Mouse (Mus musculus) embryonic facial prominence, embryonic 15.5 days (tissue): Measurements from ENCODE around the gene Setd1a. TPM values are rescaled to one million over a fixed set of nuclear protein-coding genes. Genes with fewer than 3 reads are reported as not detected.
A peak's percentile ranks its signal among the peaks of the same experiment; 100 is the strongest.

Experiments
- ATAC-seq: fragments of 200-750 bp; cut with Nextera tagmentation; 2 replicates; pipeline ENCODE4 v1.8.0; 2017; ENCODE audit warnings: low read depth, moderate TSS enrichment; ENCODE audit not compliant: insufficient number of reproducible peaks, low FRiP score, low TSS enrichment
- H3K27ac ChIP-seq: fragments of 300-500 bp; sonication (generic); replicated peaks from 2 replicates; pipeline ENCODE4 v1.5.1; 2015; ENCODE audit warnings: mild to moderate bottlenecking, inconsistent platforms
- H3K27me3 ChIP-seq: fragments of 300-500 bp; sonication (generic); 2 replicates; pipeline ENCODE4 v1.6.1; 2015; ENCODE audit warnings: inconsistent platforms
- H3K36me3 ChIP-seq: fragments of 300-500 bp; sonication (generic); 2 replicates; pipeline ENCODE4 v1.6.1; 2015; ENCODE audit warnings: mild to moderate bottlenecking, inconsistent platforms
- H3K4me1 ChIP-seq: fragments of 300-500 bp; sonication (generic); 2 replicates; pipeline ENCODE4 v1.6.1; 2015; ENCODE audit warnings: inconsistent platforms
- H3K4me2 ChIP-seq: fragments of 300-500 bp; sonication (generic); replicated peaks from 2 replicates; pipeline ENCODE4 v1.6.1; 2015; ENCODE audit warnings: mild to moderate bottlenecking, inconsistent platforms
- H3K4me3 ChIP-seq: fragments of 300-500 bp; sonication (generic); replicated peaks from 2 replicates; pipeline ENCODE4 v1.5.1; 2015; ENCODE audit warnings: mild to moderate bottlenecking, inconsistent platforms
- H3K9ac ChIP-seq: fragments of 300-500 bp; sonication (generic); 2 replicates; pipeline ENCODE4 v1.6.1; 2015; ENCODE audit warnings: inconsistent platforms
- H3K9me3 ChIP-seq: fragments of 300-500 bp; sonication (generic); replicated peaks from 2 replicates; pipeline ENCODE4 v1.6.1; 2016; ENCODE audit warnings: inconsistent platforms
- WGBS: fragments of 180-500 bp; shearing (Covaris S2); methylation state at CpG from one replicate; pipeline ENCODE4 v1.1.7; 2015; 5-methylcytosine and 5-hydroxymethylcytosine counted together
- polyA plus RNA-seq: library from polyadenylated mRNA; unstranded; fragments of >200 nt; fragmentation: Nextera tagmentation; extraction: Ambion mirVana; gene quantifications from 2 replicates; pipeline ENCODE4 v1.2.1, GENCODE M21; 2015

Setd1a gene
- polyA plus RNA-seq, 1 experiment from 2014 or later: 26.3 TPM

DNA sequence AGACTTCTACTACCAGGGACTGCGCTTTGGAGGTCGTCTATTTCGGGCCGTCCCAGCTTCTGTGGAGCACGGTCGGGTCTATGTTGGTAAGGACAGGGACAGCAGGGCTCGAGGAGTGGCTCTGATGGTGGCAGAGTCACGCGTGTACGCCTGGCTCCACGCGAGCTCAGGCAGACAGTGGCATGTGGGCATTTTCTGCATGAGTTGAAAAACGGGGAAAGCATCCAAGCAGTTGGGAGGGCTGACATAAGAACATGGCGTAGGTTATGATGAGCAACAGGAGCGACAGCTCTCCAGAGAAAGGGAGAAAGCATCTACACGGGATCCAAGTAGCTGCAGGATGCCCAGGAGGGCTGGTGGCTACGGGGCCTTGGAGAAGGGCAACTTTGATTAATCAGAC lies 25.8 kb downstream of the Setd1a start:
- Histone ChIP-seq H3K4me2 (no peak overlapping the region), H3K9me3 (no peaks in the 10 kb centered on the region), H3K4me1 (peaks cover 14% of the 10 kb centered on the region), H3K4me3 (no peak overlapping the region), H3K27me3 (no peaks in the 10 kb centered on the region), H3K36me3 (peaks cover 57% of the 10 kb centered on the region), H3K9ac (no peak overlapping the region), H3K27ac (no peak overlapping the region)
- ATAC-seq: no peak
- WGBS: 92% methylated on average over 17 of the region's 17 CpGs

GRCm38 (mm10) chr7:127808821-127809220 lies 32.4 kb downstream of the Setd1a start:
- Histone ChIP-seq H3K36me3 (peaks cover 27% of the 10 kb centered on the region), H3K27ac (no peak overlapping the region), H3K4me3 (no peak overlapping the region), H3K4me1 (no peaks in the 10 kb centered on the region; the same call in 1 of the 2 replicates), H3K27me3 (no peaks in the 10 kb centered on the region), H3K4me2 (no peak overlapping the region), H3K9ac (no peak overlapping the region), H3K9me3 (no peaks in the 10 kb centered on the region)
- no peak for ATAC-seq
- WGBS: 75% methylated on average over 5 of the region's 5 CpGs

DNA sequence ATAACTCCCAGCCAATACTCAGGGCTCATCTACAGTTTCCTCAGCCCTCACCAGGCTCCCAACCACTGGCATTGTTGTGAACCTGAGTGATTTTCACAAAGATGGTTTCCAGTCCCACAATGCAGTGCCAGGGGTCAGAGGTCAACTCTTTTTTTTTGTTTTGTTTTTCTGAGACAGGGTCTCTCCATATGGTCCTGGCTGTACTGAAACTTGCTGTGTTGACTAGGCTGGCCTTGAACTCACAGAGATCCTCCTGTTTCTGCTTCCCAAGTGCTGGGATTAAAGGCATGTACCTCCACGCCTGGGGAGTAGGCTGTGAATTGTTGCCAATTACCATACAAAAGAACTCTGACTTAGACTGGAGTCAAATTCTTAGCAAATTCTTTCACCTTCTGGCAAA lies 33.4 kb downstream of the Setd1a start:
- ATAC-seq: no peak
- H3K27me3 ChIP-seq: no peaks in the 10 kb centered on the region
- H3K9me3 ChIP-seq: no peaks in the 10 kb centered on the region
- no peak overlapping the region for H3K4me2 ChIP-seq
- H3K9ac ChIP-seq: no peak overlapping the region
- H3K4me3 ChIP-seq: no peak overlapping the region
- WGBS: 90% methylated on average over 1 of the region's 1 CpGs
- no peaks in the 10 kb centered on the region; the same call in 1 of the 2 replicates for H3K4me1 ChIP-seq
- H3K27ac ChIP-seq: no peak overlapping the region
- peaks cover 24% of the 10 kb centered on the region for H3K36me3 ChIP-seq

- Histone ChIP-seq H3K36me3 (peaks cover 24% of the 10 kb centered on the region), H3K4me1 (peaks cover 2% of the 10 kb centered on the region; the same call in 1 of the 2 replicates), H3K9me3 (no peaks in the 10 kb centered on the region), H3K9ac (no peak overlapping the region), H3K27ac (no peak overlapping the region), H3K27me3 (no peaks in the 10 kb centered on the region), H3K4me2 (no peak overlapping the region), H3K4me3 (no peak overlapping the region)
- no peak for ATAC-seq
- 80% methylated on average over 10 of the region's 10 CpGs for WGBS
Measured at GRCm38 (mm10) chr7:127810650-127811049, 34.2 kb downstream of the Setd1a start.

DNA sequence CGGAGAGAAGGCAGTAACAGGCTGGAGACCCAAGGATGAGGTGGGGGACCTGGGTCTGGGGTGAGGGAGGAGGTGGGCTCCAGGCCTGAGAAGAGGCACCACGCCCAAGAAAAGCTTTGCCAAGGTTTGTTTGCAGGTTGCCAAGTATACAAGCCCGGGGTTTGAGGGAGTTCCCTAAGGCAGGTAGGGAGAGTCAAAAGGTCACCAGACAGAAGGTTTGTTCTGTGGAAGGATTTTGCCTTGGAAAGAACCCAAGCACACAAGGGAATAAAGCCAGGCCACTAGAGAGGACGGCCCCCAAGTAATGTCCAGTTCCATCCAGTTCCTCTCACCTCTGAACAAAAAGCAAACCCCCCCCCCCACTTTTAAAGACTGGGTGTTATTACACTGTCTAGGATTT lies 34.8 kb downstream of the Setd1a start:
- Histone ChIP-seq H3K4me3 (no peak overlapping the region), H3K9ac (no peak overlapping the region), H3K36me3 (peaks cover 24% of the 10 kb centered on the region), H3K4me2 (no peak overlapping the region), H3K4me1 (peaks cover 8% of the 10 kb centered on the region; the same call in 1 of the 2 replicates), H3K9me3 (no peaks in the 10 kb centered on the region), H3K27me3 (no peaks in the 10 kb centered on the region), H3K27ac (no peak overlapping the region)
- no peak for ATAC-seq
- 78% methylated on average over 4 of the region's 4 CpGs for WGBS

DNA sequence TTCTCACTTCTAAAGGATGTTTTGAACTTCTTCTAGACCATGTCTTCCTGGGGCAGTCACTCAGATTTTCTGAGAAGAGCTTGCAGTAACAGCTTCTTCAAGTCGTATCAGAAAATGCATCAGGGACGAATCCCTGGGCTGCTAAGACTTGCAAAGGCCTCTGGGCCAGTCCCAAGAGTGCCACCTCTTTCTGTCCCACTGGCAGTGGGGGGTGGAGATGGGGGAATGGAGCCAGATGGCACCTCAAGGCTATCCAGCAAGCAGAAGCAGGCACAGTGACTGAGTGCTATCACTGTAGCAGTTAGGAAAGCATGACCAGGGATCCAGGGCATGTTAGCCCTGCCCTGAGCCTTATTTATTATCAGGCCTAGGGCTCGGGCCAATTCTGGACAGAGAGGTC lies 35.8 kb downstream of the Setd1a start:
- Histone ChIP-seq H3K27me3 (no peaks in the 10 kb centered on the region), H3K27ac (no peak overlapping the region), H3K4me3 (no peak overlapping the region), H3K4me2 (no peak overlapping the region), H3K4me1 (peaks cover 11% of the 10 kb centered on the region; the same call in 1 of the 2 replicates), H3K9ac (no peak overlapping the region), H3K9me3 (no peaks in the 10 kb centered on the region), H3K36me3 (peaks cover 24% of the 10 kb centered on the region)
- 80% methylated on average over 3 of the region's 3 CpGs for WGBS
- ATAC-seq: no peak

DNA sequence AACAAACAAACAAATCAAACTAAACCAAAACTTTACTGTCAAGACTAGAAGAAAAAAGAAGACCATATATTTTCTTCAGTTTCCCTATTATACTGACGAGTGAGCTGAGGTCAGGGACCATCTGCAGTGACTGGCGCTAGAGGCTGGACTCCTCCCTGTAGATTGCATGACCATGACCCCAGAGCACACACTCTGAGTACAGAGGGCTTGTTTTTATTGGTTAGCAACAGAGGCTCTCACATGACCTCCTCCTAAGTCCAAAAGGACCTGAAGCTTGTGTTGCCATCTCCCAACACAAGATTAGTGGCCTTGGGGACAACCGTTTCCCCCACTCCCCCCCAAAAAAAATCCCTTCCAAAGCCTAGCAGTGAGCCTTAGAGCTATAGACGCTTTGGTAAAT lies 37.4 kb downstream of the Setd1a start:
- Histone ChIP-seq H3K9me3 (no peaks in the 10 kb centered on the region), H3K36me3 (peaks cover 18% of the 10 kb centered on the region), H3K4me2 (no peak overlapping the region), H3K9ac (no peak overlapping the region), H3K27me3 (no peaks in the 10 kb centered on the region), H3K27ac (no peak overlapping the region), H3K4me3 (no peak overlapping the region), H3K4me1 (peaks cover 11% of the 10 kb centered on the region; the same call in 1 of the 2 replicates)
- 75% methylated on average over 4 of the region's 4 CpGs for WGBS
- ATAC-seq: no peak

- Histone ChIP-seq H3K4me1 (peaks cover 11% of the 10 kb centered on the region; the same call in 1 of the 2 replicates), H3K9ac (no peak overlapping the region), H3K9me3 (no peaks in the 10 kb centered on the region), H3K4me3 (no peak overlapping the region), H3K27me3 (no peaks in the 10 kb centered on the region), H3K4me2 (no peak overlapping the region), H3K27ac (no peak overlapping the region), H3K36me3 (peaks cover 18% of the 10 kb centered on the region)
- ATAC-seq: no peak
- WGBS: 80% methylated on average over 19 of the region's 19 CpGs
Measured at GRCm38 (mm10) chr7:127814241-127814921, 37.9 kb downstream of the Setd1a start.

DNA sequence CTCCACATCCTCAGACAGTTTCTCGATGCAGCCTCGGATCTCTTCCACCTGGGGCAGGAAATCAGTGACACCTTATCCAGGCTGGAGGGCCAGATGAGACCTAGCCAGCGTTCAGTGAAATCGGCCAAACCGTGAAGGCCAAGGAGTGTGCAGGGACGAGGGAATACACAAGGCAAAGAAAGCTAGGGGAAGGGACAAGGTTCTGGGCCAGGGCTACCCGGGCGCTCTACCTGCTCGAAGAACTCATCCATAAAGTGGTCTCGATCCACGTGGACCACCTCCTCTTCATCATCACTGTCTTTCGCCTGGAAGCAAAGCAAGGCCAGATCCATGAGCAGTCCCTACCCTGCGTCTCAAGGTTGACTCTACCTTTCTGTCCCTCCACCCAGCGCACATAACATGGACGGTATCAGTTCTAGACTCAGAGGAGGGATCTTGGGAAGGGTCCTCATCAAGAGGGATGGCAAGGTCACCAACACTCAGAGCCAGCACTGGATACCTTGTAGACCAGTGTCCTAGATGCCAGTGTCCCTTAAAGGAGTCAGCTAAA lies 38.7 kb downstream of the Setd1a start:
- Histone ChIP-seq H3K4me1 (peaks cover 11% of the 10 kb centered on the region; the same call in 1 of the 2 replicates), H3K36me3 (peaks cover 14% of the 10 kb centered on the region), H3K4me2 (no peak overlapping the region), H3K9ac (no peak overlapping the region), H3K9me3 (no peaks in the 10 kb centered on the region), H3K27ac (no peak overlapping the region), H3K27me3 (no peaks in the 10 kb centered on the region), H3K4me3 (no peak overlapping the region)
- 92% methylated on average over 15 of the region's 15 CpGs for WGBS
- ATAC-seq: no peak

GRCm38 (mm10) chr7:127815954-127816821 lies 39.7 kb downstream of the Setd1a start:
- Histone ChIP-seq H3K4me3 (no peak overlapping the region), H3K9me3 (no peaks in the 10 kb centered on the region), H3K9ac (no peak overlapping the region), H3K36me3 (peaks cover 7% of the 10 kb centered on the region), H3K27ac (peak overlapping the region; percentile 45; the same call in 1 of the 2 replicates), H3K4me2 (no peak overlapping the region), H3K4me1 (peaks cover 14% of the 10 kb centered on the region; the same call in 1 of the 2 replicates), H3K27me3 (no peaks in the 10 kb centered on the region)
- ATAC-seq: peak; percentile 41; the same call in 1 of the 2 replicates
- 46% methylated on average over 15 of the region's 15 CpGs for WGBS

GRCm38 (mm10) chr7:127817053-127817452 lies 40.6 kb downstream of the Setd1a start:
- H3K4me1 ChIP-seq: peaks cover 18% of the 10 kb centered on the region; the same call in 1 of the 2 replicates
- H3K27ac ChIP-seq: no peak overlapping the region
- no peaks in the 10 kb centered on the region for H3K27me3 ChIP-seq
- no peaks in the 10 kb centered on the region for H3K9me3 ChIP-seq
- H3K4me3 ChIP-seq: no peak overlapping the region
- 83% methylated on average over 7 of the region's 7 CpGs for WGBS
- H3K9ac ChIP-seq: no peak overlapping the region
- H3K36me3 ChIP-seq: peaks cover 7% of the 10 kb centered on the region
- ATAC-seq: no peak
- no peak overlapping the region for H3K4me2 ChIP-seq
